ENCODE assay signal across 18 mouse cellular contexts in genomic region chr11:117179902-117180301, GRCm38 (mm10). TPM values are rescaled to one million over a fixed set of nuclear protein-coding genes. Genes with fewer than 3 reads are reported as not detected.
DNase-seq lines count a peak whose midpoint lies in the region; ATAC-seq and TF ChIP-seq lines count a peak whose summit lies in the region.
"Had no signal": no experiment of that assay in that cellular context is flagged by ENCODE, and none has a peak within 500 bp of the region (broad histone marks: within the 10 kb centered on the region; RNA-seq: fewer than 3 reads in every experiment).

No protein-coding gene starts in this region.

- TF ChIP-seq EP300 in stomach, postnatal 0 days (optimal IDR thresholded peaks at IDR 0.05): no peak

- H3K27me3 ChIP-seq in hindbrain, postnatal 0 days (ENCODE audit: insufficient read depth, low read length): no peaks in the 10 kb centered on the region
- H3K27me3 ChIP-seq in hindbrain, embryonic 16.5 days (replicated peaks; ENCODE audit: control insufficient read depth, insufficient read depth, low read length): no peaks in the 10 kb centered on the region
- H3K27me3 ChIP-seq in Patski: no peaks in the 10 kb centered on the region
- no peaks in the 10 kb centered on the region for H3K27me3 ChIP-seq in stomach, postnatal 0 days (ENCODE audit: control insufficient read depth, insufficient read depth, low read length)
- H3K27me3 ChIP-seq: embryonic facial prominence, embryonic 12.5 days; kidney, embryonic 15.5 days; liver, embryonic 15.5 days had no signal

- H3K27ac ChIP-seq in hindbrain, postnatal 0 days: no peak overlapping the region
- H3K27ac ChIP-seq in hindbrain, embryonic 16.5 days (ENCODE audit: low read depth, low read length): no peak overlapping the region
- no peak overlapping the region for H3K27ac ChIP-seq in stomach, postnatal 0 days (replicated peaks)
- H3K27ac ChIP-seq: embryonic facial prominence, embryonic 12.5 days; kidney, embryonic 15.5 days; liver, embryonic 15.5 days; midbrain, embryonic 12.5 days; neural tube, embryonic 15.5 days had no signal

- 88% methylated on average over 5 of the region's 5 CpGs for WGBS in hindbrain, postnatal 0 days
- 83% methylated on average over 5 of the region's 5 CpGs for WGBS in hindbrain, embryonic 16.5 days
- WGBS in stomach, postnatal 0 days: 83% methylated on average over 5 of the region's 5 CpGs

- TF ChIP-seq CTCF in hindbrain, postnatal 0 days (IDR thresholded peaks at IDR 0.05; ENCODE audit: low read depth): peak; percentile 55
- TF ChIP-seq CTCF in Patski (IDR thresholded peaks at IDR 0.05): peak; percentile 70
- peak; percentile 62 for TF ChIP-seq CTCF in stomach, postnatal 0 days (IDR thresholded peaks at IDR 0.05; ENCODE audit: low read depth)

- H3K4me3 ChIP-seq in hindbrain, postnatal 0 days (ENCODE audit: low read length): no peak overlapping the region
- H3K4me3 ChIP-seq in hindbrain, embryonic 16.5 days (ENCODE audit: low read length): no peak overlapping the region
- H3K4me3 ChIP-seq in stomach, postnatal 0 days (ENCODE audit: low read depth, low read length): no peak overlapping the region
- H3K4me3 ChIP-seq: embryonic facial prominence, embryonic 12.5 days; kidney, embryonic 15.5 days; liver, embryonic 15.5 days; midbrain, embryonic 12.5 days; neural tube, embryonic 15.5 days had no signal

- 0 out of 2 replicates have a peak, but pooled peaks cover under 1% of the 10 kb centered on the region for H3K4me1 ChIP-seq in hindbrain, postnatal 0 days (ENCODE audit: insufficient read depth, low read length)
- H3K4me1 ChIP-seq in hindbrain, embryonic 16.5 days (ENCODE audit: control insufficient read depth, insufficient read depth, low read depth, low read length): peaks cover 3% of the 10 kb centered on the region
- H3K4me1 ChIP-seq in stomach, postnatal 0 days (replicated peaks; ENCODE audit: control insufficient read depth, insufficient read depth): no peaks in the 10 kb centered on the region

- H3K9ac ChIP-seq in hindbrain, postnatal 0 days (replicated peaks; ENCODE audit: low read length): no peak overlapping the region
- no peak overlapping the region for H3K9ac ChIP-seq in hindbrain, embryonic 16.5 days (ENCODE audit: low read depth, low read length)
- H3K9ac ChIP-seq in stomach, postnatal 0 days (ENCODE audit: low read length): no peak overlapping the region
- H3K9ac ChIP-seq: embryonic facial prominence, embryonic 12.5 days; kidney, embryonic 15.5 days; liver, embryonic 15.5 days; midbrain, embryonic 12.5 days; neural tube, embryonic 15.5 days had no signal

- CTCF ChIA-PET in Patski (lab: Charles Lee): interaction anchor here (7.1 kb wide), 1 partner anchor 108 kb away, joined by 45 read pairs; no protein-coding TSS in a partner anchor

- no peak for ATAC-seq in hindbrain, postnatal 0 days
- ATAC-seq in hindbrain, embryonic 16.5 days: no peak
- ATAC-seq in Patski: no peak
- no peak for ATAC-seq in stomach, postnatal 0 days (ENCODE audit: low FRiP score, low TSS enrichment)

- H3K4me2 ChIP-seq in hindbrain, postnatal 0 days (ENCODE audit: low read depth, low read length): no peak overlapping the region
- H3K4me2 ChIP-seq in hindbrain, embryonic 16.5 days (ENCODE audit: low read length): no peak overlapping the region
- no peak overlapping the region for H3K4me2 ChIP-seq in stomach, postnatal 0 days (replicated peaks; ENCODE audit: low read depth)
- H3K4me2 ChIP-seq: embryonic facial prominence, embryonic 12.5 days; kidney, embryonic 15.5 days; liver, embryonic 15.5 days; midbrain, embryonic 12.5 days; neural tube, embryonic 15.5 days had no signal

- 0 out of 2 replicates have a peak, but pooled peaks cover 3% of the 10 kb centered on the region for H3K9me3 ChIP-seq in hindbrain, postnatal 0 days (ENCODE audit: low read length)
- peaks cover 11% of the 10 kb centered on the region for H3K9me3 ChIP-seq in hindbrain, embryonic 16.5 days (ENCODE audit: control insufficient read depth, low read length)
- 0 out of 2 replicates have a peak, but pooled peaks cover 2% of the 10 kb centered on the region for H3K9me3 ChIP-seq in stomach, postnatal 0 days (ENCODE audit: control insufficient read depth, low read length)
- H3K9me3 ChIP-seq: liver, embryonic 15.5 days had no signal

- H3K36me3 ChIP-seq in hindbrain, postnatal 0 days (ENCODE audit: insufficient read depth, low read length): no peaks in the 10 kb centered on the region
- no peaks in the 10 kb centered on the region for H3K36me3 ChIP-seq in hindbrain, embryonic 16.5 days (ENCODE audit: control insufficient read depth, insufficient read depth, low read length)
- H3K36me3 ChIP-seq in stomach, postnatal 0 days (ENCODE audit: control insufficient read depth, insufficient read depth, low read length): no peaks in the 10 kb centered on the region
- H3K36me3 ChIP-seq: embryonic facial prominence, embryonic 12.5 days; kidney, embryonic 15.5 days; liver, embryonic 15.5 days; midbrain, embryonic 12.5 days; neural tube, embryonic 15.5 days had no signal

- in situ Hi-C loops in Patski (cut with MboI; ENCODE audit: low pct_unique_long_range_greater_than_20kb): loop anchor here (5.0 to 10.0 kb wide), 2 partner anchors 103 to 285 kb away; no protein-coding TSS in a partner anchor

- POLR2A ChIA-PET in Patski (lab: Charles Lee): no interaction called here

- no peak for DNase-seq in hindbrain, postnatal 0 days (ENCODE audit: low spot score)
- peak; percentile 23 for DNase-seq in spleen, adult 12 weeks (ENCODE audit: low spot score)
- no peak for DNase-seq in spleen, postnatal 14 days (ENCODE audit: low spot score in 2 of 2)
- no peak for DNase-seq in Patski (ENCODE audit: low read depth, low spot score)
- DNase-seq in stomach, postnatal 0 days (ENCODE audit: low spot score): no peak
- no peak for DNase-seq in adrenal gland, postnatal 36 days
- DNase-seq in left cerebral cortex, adult 11 months (ENCODE audit: low spot score): no peak
- DNase-seq: adrenal gland, adult 8-10 months; cerebellum, adult 8-10 months; heart, adult 18-20 months; right cerebral cortex, postnatal 14 days; thymus, postnatal 36 days had no signal

RNA-seq across cellular contexts. Expression of gene Sept9, which starts 19.6 kb away (rescaled TPM):
- total RNA-seq in hindbrain, postnatal 0 days (2014; rRNA removed): 111 and 112 TPM in 2 replicates
- 88.8 and 89.8 TPM in 2 replicates for polyA plus RNA-seq in hindbrain, postnatal 0 days (2015; fragmentation: Nextera tagmentation; extraction: Ambion mirVana)
- polyA plus RNA-seq in hindbrain, embryonic 16.5 days (2015; fragmentation: Nextera tagmentation; extraction: Ambion mirVana): 109 and 124 TPM in 2 replicates
- 87.6 TPM for polyA plus RNA-seq in Patski (2021)
- polyA plus RNA-seq in stomach, postnatal 0 days (2015; fragmentation: Nextera tagmentation; extraction: Ambion mirVana): 42.9 and 46.2 TPM in 2 replicates
- 100 to 1,000 TPM; 117 to 134 TPM for total RNA-seq in adrenal gland, postnatal 36 days (2021)
